Mouse (Mus musculus): Measurements from ENCODE around the gene F12. TPM values are rescaled to one million over a fixed set of nuclear protein-coding genes. Genes with fewer than 3 reads are reported as not detected.

The F12 gene
- polyA plus RNA-seq, 1 experiment from 2014 or later, result not detected

DNA sequence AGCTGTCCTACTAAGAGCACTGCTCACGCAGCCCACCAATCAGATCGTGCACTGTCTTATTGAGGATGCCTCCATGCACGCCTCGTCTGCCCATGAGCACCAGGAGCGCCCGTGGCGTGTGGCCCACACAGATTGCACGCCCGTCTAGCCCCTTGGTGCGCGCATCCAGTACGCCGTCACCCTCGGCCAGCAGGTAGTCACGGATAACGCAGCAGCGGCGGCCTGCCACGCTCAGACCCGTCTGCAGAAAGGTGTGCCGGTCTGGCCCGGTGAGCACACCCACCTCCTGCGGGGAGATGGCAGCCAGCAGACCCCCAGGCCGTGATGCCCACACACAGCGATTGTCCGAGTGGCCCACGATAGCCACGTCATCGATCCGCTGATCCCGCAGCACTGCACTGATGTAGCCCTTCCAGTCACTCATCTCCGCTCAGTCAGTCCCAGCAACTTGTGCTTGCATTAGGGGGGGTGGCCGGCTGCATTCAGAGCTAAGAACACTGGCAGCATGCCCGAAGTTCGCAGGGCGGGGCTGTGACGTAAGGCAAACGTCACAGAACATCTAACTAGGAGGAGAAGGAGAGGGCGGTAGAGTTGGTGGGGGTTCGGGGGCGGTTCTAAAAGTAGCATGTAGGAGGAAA, 11.7 kb downstream of the F12 start, which contains the start of gene Pfn3:
Pfn3 (minus strand) TSS at position 490 of the 638 bp plus-strand sequence.
- no peaks in the 10 kb centered on the region for H3K9me3 ChIP-seq (ENCODE audit: low read depth, low read length)
- H3K27ac ChIP-seq (ENCODE audit: low read depth), result no peak within 1 kb of the TSS
- 6% methylated on average over 41 of the region's 41 CpGs for WGBS
- peak within 1 kb of the TSS; percentile 65 for H3K4me2 ChIP-seq
- peak; percentile 72 for ATAC-seq (ENCODE audit: insufficient read depth)
- peak within 1 kb of the TSS; percentile 35 for H3K4me3 ChIP-seq (ENCODE audit: low read depth, low read length)
- H3K27me3 ChIP-seq (ENCODE audit: insufficient read depth, low read length), result peaks cover 24% of the 10 kb centered on the region
- TF ChIP-seq CTCF (IDR thresholded peaks at IDR 0.05; ENCODE audit: low read depth), result no peak
- no peaks in the 10 kb centered on the region for H3K4me1 ChIP-seq (ENCODE audit: insufficient read depth)
- peak within 1 kb of the TSS; percentile 47 for H3K9ac ChIP-seq
- DNase-seq, result peak; percentile 93
- no peaks in the 10 kb centered on the region for H3K36me3 ChIP-seq (ENCODE audit: insufficient read depth)

DNA sequence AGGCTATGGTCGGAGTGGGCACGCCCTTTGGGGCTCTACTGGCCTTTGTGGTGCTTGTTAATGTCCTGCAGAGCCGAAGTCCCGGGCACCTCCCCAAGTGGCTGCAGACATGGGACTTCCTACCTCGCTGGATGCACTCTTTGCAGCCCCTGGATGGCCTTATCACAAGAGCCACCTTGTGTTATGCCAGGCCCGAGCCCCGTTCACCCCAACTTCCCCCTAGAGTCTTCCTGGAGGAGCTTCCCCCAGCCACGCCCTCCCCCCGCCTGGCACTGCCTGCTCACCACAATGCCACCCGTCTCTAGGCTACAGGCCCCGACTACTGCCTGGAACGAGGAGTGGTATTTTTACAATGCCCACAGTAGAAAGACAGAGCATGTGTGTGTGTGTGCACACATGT, 13.3 kb downstream of the F12 start:
- WGBS, result 80% methylated on average over 12 of the region's 12 CpGs
- ATAC-seq (ENCODE audit: insufficient read depth), result no peak
- TF ChIP-seq CTCF (IDR thresholded peaks at IDR 0.05; ENCODE audit: low read depth), result no peak
- H3K27ac ChIP-seq (ENCODE audit: low read depth), result no peak overlapping the region
- H3K36me3 ChIP-seq (ENCODE audit: insufficient read depth), result no peaks in the 10 kb centered on the region
- H3K4me1 ChIP-seq (ENCODE audit: insufficient read depth), result no peaks in the 10 kb centered on the region
- no peak overlapping the region for H3K4me2 ChIP-seq
- H3K9ac ChIP-seq, result no peak overlapping the region
- H3K9me3 ChIP-seq (ENCODE audit: low read depth, low read length), result no peaks in the 10 kb centered on the region
- H3K4me3 ChIP-seq (ENCODE audit: low read depth, low read length), result no peak overlapping the region
- DNase-seq, result no peak
- H3K27me3 ChIP-seq (ENCODE audit: insufficient read depth, low read length), result peaks cover 12% of the 10 kb centered on the region; the same call in 1 of the 2 replicates

GRCm38 (mm10) chr13:55412643-55413307, 13.8 kb downstream of the F12 start:
- ATAC-seq (ENCODE audit: insufficient read depth), result no peak
- H3K27me3 ChIP-seq (ENCODE audit: insufficient read depth, low read length), result 0 out of 2 replicates have a peak, but pooled peaks cover 7% of the 10 kb centered on the region
- no peaks in the 10 kb centered on the region for H3K36me3 ChIP-seq (ENCODE audit: insufficient read depth)
- no peak overlapping the region for H3K4me2 ChIP-seq
- H3K4me1 ChIP-seq (ENCODE audit: insufficient read depth), result no peaks in the 10 kb centered on the region
- H3K27ac ChIP-seq (ENCODE audit: low read depth), result no peak overlapping the region
- DNase-seq, result no peak
- 78% methylated on average over 13 of the region's 13 CpGs for WGBS
- no peaks in the 10 kb centered on the region for H3K9me3 ChIP-seq (ENCODE audit: low read depth, low read length)
- H3K4me3 ChIP-seq (ENCODE audit: low read depth, low read length), result no peak overlapping the region
- TF ChIP-seq CTCF (IDR thresholded peaks at IDR 0.05; ENCODE audit: low read depth), result no peak
- no peak overlapping the region for H3K9ac ChIP-seq

DNA sequence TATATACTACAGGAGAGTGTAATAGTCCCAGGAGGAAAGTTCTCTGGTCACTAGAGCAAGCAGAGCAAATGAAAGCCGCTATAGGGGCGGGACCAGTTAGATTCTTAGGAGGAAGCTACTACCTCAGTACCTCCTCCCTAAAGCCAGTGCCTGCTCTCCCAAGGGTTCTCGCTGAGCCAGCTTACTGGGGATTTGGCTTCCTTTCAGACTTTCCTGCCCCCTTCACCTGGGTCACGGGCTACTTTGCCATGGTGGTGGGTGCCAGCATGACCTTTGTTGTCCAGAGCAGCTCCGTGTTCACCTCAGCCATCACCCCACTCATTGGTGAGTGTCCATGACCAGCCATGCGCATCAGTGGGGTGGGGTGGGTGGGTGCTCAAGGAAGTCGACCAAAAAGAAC, 14.8 kb downstream of the F12 start:
- no peak for ATAC-seq (ENCODE audit: insufficient read depth)
- WGBS, result 61% methylated on average over 7 of the region's 7 CpGs

GRCm38 (mm10) chr13:55408546-55409120, 18.0 kb downstream of the F12 start:
- Histone ChIP-seq H3K4me3 (ENCODE audit: low read depth, low read length) (no peak overlapping the region), H3K4me1 (ENCODE audit: insufficient read depth) (no peaks in the 10 kb centered on the region), H3K9ac (no peak overlapping the region), H3K27ac (ENCODE audit: low read depth) (no peak overlapping the region), H3K4me2 (no peak overlapping the region), H3K27me3 (ENCODE audit: insufficient read depth, low read length) (0 out of 2 replicates have a peak, but pooled peaks cover 9% of the 10 kb centered on the region), H3K36me3 (ENCODE audit: insufficient read depth) (no peaks in the 10 kb centered on the region), H3K9me3 (ENCODE audit: low read depth, low read length) (no peaks in the 10 kb centered on the region)
- 81% methylated on average over 19 of the region's 19 CpGs for WGBS
- ATAC-seq (ENCODE audit: insufficient read depth) (no peak), DNase-seq (no peak)
- TF ChIP-seq CTCF (IDR thresholded peaks at IDR 0.05; ENCODE audit: low read depth), result no peak

More for the DNA sequence above, 14.8 kb downstream of the F12 start:
- Histone ChIP-seq H3K36me3 (ENCODE audit: insufficient read depth) (no peaks in the 10 kb centered on the region), H3K9me3 (ENCODE audit: low read depth, low read length) (no peaks in the 10 kb centered on the region), H3K4me1 (ENCODE audit: insufficient read depth) (no peaks in the 10 kb centered on the region), H3K27me3 (ENCODE audit: insufficient read depth, low read length) (0 out of 2 replicates have a peak, but pooled peaks cover 9% of the 10 kb centered on the region), H3K4me2 (no peak overlapping the region), H3K4me3 (ENCODE audit: low read depth, low read length) (no peak overlapping the region), H3K27ac (ENCODE audit: low read depth) (no peak overlapping the region), H3K9ac (no peak overlapping the region)
- DNase-seq, result no peak
- no peak for TF ChIP-seq CTCF (IDR thresholded peaks at IDR 0.05; ENCODE audit: low read depth)

GRCm38 (mm10) chr13:55407341-55407740, 19.3 kb downstream of the F12 start:
- Histone ChIP-seq H3K4me1 (ENCODE audit: insufficient read depth) (no peaks in the 10 kb centered on the region), H3K4me2 (no peak overlapping the region), H3K9me3 (ENCODE audit: low read depth, low read length) (no peaks in the 10 kb centered on the region), H3K9ac (no peak overlapping the region), H3K36me3 (ENCODE audit: insufficient read depth) (no peaks in the 10 kb centered on the region), H3K27me3 (ENCODE audit: insufficient read depth, low read length) (0 out of 2 replicates have a peak, but pooled peaks cover 2% of the 10 kb centered on the region), H3K4me3 (ENCODE audit: low read depth, low read length) (no peak overlapping the region), H3K27ac (ENCODE audit: low read depth) (no peak overlapping the region)
- TF ChIP-seq CTCF (IDR thresholded peaks at IDR 0.05; ENCODE audit: low read depth), result no peak
- no peak for DNase-seq
- no peak for ATAC-seq (ENCODE audit: insufficient read depth)
- 81% methylated on average over 4 of the region's 4 CpGs for WGBS
